In genomic region chr4:136290781-136291595, GRCm38 (mm10) we compare ENCODE assay signal across 12 mouse cellular contexts. TPM values are rescaled to one million over a fixed set of nuclear protein-coding genes. Genes with fewer than 3 reads are reported as not detected.
DNase-seq lines count a peak whose midpoint lies in the region; ATAC-seq and TF ChIP-seq lines count a peak whose summit lies in the region.
"Had no signal": no experiment of that assay in that cellular context is flagged by ENCODE, and none has a peak within 500 bp of the region (broad histone marks: within the 10 kb centered on the region; RNA-seq: fewer than 3 reads in every experiment).

No protein-coding gene starts in this region.

- no peak for TF ChIP-seq CTCF in testis, adult 2 months (IDR thresholded peaks at IDR 0.05; ENCODE audit: control insufficient read depth, insufficient read depth, insufficient replicate concordance, low read depth, low read length)
- TF ChIP-seq CTCF in hindbrain, postnatal 0 days (IDR thresholded peaks at IDR 0.05; ENCODE audit: low read depth), result no peak
- TF ChIP-seq CTCF in gastrocnemius, adult 2 months (IDR thresholded peaks at IDR 0.05), result no peak

- no peak for DNase-seq in testis, postnatal 10 days (ENCODE audit: low spot score)
- DNase-seq in hindbrain, postnatal 0 days (ENCODE audit: low spot score), result no peak
- DNase-seq in thymus, postnatal 25 days, result no peak
- DNase-seq in retina, postnatal 1 day, result no peak
- no peak for DNase-seq in gastrocnemius, adult 2 months
- DNase-seq in cerebellum, postnatal 25 days, result no peak
- DNase-seq: adrenal gland, postnatal 14 days; lung, postnatal 10 days; right cerebral cortex, postnatal 14 days; thymus, postnatal 4 days had no signal

- peak overlapping the region; percentile 37 for H3K4me2 ChIP-seq in forebrain, embryonic 13.5 days
- peak overlapping the region; percentile 13; the same call in 1 of the 2 replicates for H3K4me2 ChIP-seq in hindbrain, postnatal 0 days (ENCODE audit: low read depth, low read length)

- H3K9me3 ChIP-seq in forebrain, embryonic 13.5 days (replicated peaks), result 0 out of 2 replicates have a peak, but pooled peaks cover 3% of the 10 kb centered on the region
- H3K9me3 ChIP-seq in hindbrain, postnatal 0 days (ENCODE audit: low read length), result no peaks in the 10 kb centered on the region

- no peaks in the 10 kb centered on the region for H3K27me3 ChIP-seq in testis, adult 2 months (ENCODE audit: control insufficient read depth, insufficient read depth, low read length)
- peaks cover 21% of the 10 kb centered on the region for H3K27me3 ChIP-seq in forebrain, embryonic 13.5 days
- H3K27me3 ChIP-seq in hindbrain, postnatal 0 days (ENCODE audit: insufficient read depth, low read length), result no peaks in the 10 kb centered on the region

- H3K9ac ChIP-seq in forebrain, embryonic 13.5 days, result peak overlapping the region; percentile 50
- no peak overlapping the region for H3K9ac ChIP-seq in hindbrain, postnatal 0 days (replicated peaks; ENCODE audit: low read length)

- no peak for TF ChIP-seq POLR2A in testis, adult 2 months (IDR thresholded peaks at IDR 0.05; ENCODE audit: control insufficient read depth, low read depth, low read length)

- ATAC-seq in forebrain, embryonic 13.5 days, result no peak
- ATAC-seq in hindbrain, postnatal 0 days, result no peak

- H3K4me1 ChIP-seq in testis, adult 2 months (ENCODE audit: control insufficient read depth, insufficient read depth, low read length), result peaks cover 15% of the 10 kb centered on the region
- peaks cover 42% of the 10 kb centered on the region for H3K4me1 ChIP-seq in forebrain, embryonic 13.5 days
- H3K4me1 ChIP-seq in hindbrain, postnatal 0 days (ENCODE audit: insufficient read depth, low read length), result 0 out of 2 replicates have a peak, but pooled peaks cover 4% of the 10 kb centered on the region

- peaks cover 1% of the 10 kb centered on the region; the same call in 1 of the 2 replicates for H3K36me3 ChIP-seq in testis, adult 2 months (ENCODE audit: control insufficient read depth, insufficient read depth, low read length)
- peaks cover 83% of the 10 kb centered on the region for H3K36me3 ChIP-seq in forebrain, embryonic 13.5 days (ENCODE audit: poor library complexity, severe bottlenecking)
- H3K36me3 ChIP-seq in hindbrain, postnatal 0 days (ENCODE audit: insufficient read depth, low read length), result peaks cover 45% of the 10 kb centered on the region

- H3K27ac ChIP-seq in testis, adult 2 months (ENCODE audit: control insufficient read depth, insufficient read depth, low read depth, low read length), result no peak overlapping the region
- no peak overlapping the region for H3K27ac ChIP-seq in forebrain, embryonic 13.5 days
- H3K27ac ChIP-seq in hindbrain, postnatal 0 days, result no peak overlapping the region
- no peak overlapping the region for H3K27ac ChIP-seq in gastrocnemius, adult 2 months

- 27% methylated on average over 39 of the region's 39 CpGs for WGBS in forebrain, embryonic 13.5 days
- WGBS in hindbrain, postnatal 0 days, result 35% methylated on average over 39 of the region's 39 CpGs

- H3K4me3 ChIP-seq in testis, adult 2 months (ENCODE audit: control insufficient read depth, low read depth, low read length), result peak overlapping the region; percentile 41
- peak overlapping the region; percentile 18 for H3K4me3 ChIP-seq in forebrain, embryonic 13.5 days
- no peak overlapping the region for H3K4me3 ChIP-seq in hindbrain, postnatal 0 days (ENCODE audit: low read length)
- H3K4me3 ChIP-seq in gastrocnemius, adult 2 months, result no peak overlapping the region

- intact Hi-C loops in gastrocnemius, adult 2 months (cut with DNase I), result no loop called here

RNA-seq across cellular contexts. Expression of gene Zfp46, which starts 6.5 kb away (rescaled TPM):
- polyA plus RNA-seq in testis, adult 2 months (2012; rRNA removed), result 4.8 and 5.4 TPM in 2 replicates
- 30.7 and 32.9 TPM in 2 replicates for polyA plus RNA-seq in forebrain, embryonic 13.5 days (2015; fragmentation: Nextera tagmentation; extraction: Ambion mirVana)
- total RNA-seq in hindbrain, postnatal 0 days (2014; rRNA removed), result 53.4 and 61.5 TPM in 2 replicates
- polyA plus RNA-seq in hindbrain, postnatal 0 days (2015; fragmentation: Nextera tagmentation; extraction: Ambion mirVana), result 22.4 and 22.6 TPM in 2 replicates
- 10 to 100 TPM; 21.0 to 36.7 TPM for total RNA-seq in gastrocnemius, adult 2 months (2021)

RNA-seq across cellular contexts. Expression of gene Hnrnpr, which starts 19.8 kb away (rescaled TPM):
- polyA plus RNA-seq in testis, adult 2 months (2012; rRNA removed), result 25.5 and 30.3 TPM in 2 replicates
- 273 and 295 TPM in 2 replicates for polyA plus RNA-seq in forebrain, embryonic 13.5 days (2015; fragmentation: Nextera tagmentation; extraction: Ambion mirVana)
- 66.4 and 69.0 TPM in 2 replicates for total RNA-seq in hindbrain, postnatal 0 days (2014; rRNA removed)
- polyA plus RNA-seq in hindbrain, postnatal 0 days (2015; fragmentation: Nextera tagmentation; extraction: Ambion mirVana), result 154 and 159 TPM in 2 replicates
- total RNA-seq in gastrocnemius, adult 2 months (2021), result 10 to 100 TPM; 20.9 to 27.0 TPM

RNA-seq across cellular contexts. Expression of gene Tcea3, which starts 43.5 kb away (rescaled TPM):
- 0.49 and 0.54 TPM in 2 replicates for polyA plus RNA-seq in testis, adult 2 months (2012; rRNA removed)
- 0.52 and 0.66 TPM in 2 replicates for polyA plus RNA-seq in forebrain, embryonic 13.5 days (2015; fragmentation: Nextera tagmentation; extraction: Ambion mirVana)
- total RNA-seq in hindbrain, postnatal 0 days (2014; rRNA removed), result 2.2 TPM in 1 of 2 replicates, not detected in the other
- 2.7 and 3.3 TPM in 2 replicates for polyA plus RNA-seq in hindbrain, postnatal 0 days (2015; fragmentation: Nextera tagmentation; extraction: Ambion mirVana)
- 100 to 1,000 TPM; 344 to 373 TPM for total RNA-seq in gastrocnemius, adult 2 months (2021)

Comparison
In these comparisons a context has a peak if more than half of its experiments do, and no peak if none do; other contexts are left out.
1. H3K4me3 ChIP-seq: peak in testis, adult 2 months (single experiment) and forebrain, embryonic 13.5 days (single experiment); none in hindbrain, postnatal 0 days (single experiment) and gastrocnemius, adult 2 months (single experiment).